Mouse (Mus musculus) c-Kit-positive CD71-negative TER-119-negative erythroid progenitor cells, embryonic 14.5 days (primary cell): ENCODE results near the gene Syt1.

Experiments used
- DNase-seq: peaks from one replicate; pipeline ENCODE4 v3.0.0-alpha.2; 2013; ENCODE audit warnings: low read depth

The Syt1 gene

DNA sequence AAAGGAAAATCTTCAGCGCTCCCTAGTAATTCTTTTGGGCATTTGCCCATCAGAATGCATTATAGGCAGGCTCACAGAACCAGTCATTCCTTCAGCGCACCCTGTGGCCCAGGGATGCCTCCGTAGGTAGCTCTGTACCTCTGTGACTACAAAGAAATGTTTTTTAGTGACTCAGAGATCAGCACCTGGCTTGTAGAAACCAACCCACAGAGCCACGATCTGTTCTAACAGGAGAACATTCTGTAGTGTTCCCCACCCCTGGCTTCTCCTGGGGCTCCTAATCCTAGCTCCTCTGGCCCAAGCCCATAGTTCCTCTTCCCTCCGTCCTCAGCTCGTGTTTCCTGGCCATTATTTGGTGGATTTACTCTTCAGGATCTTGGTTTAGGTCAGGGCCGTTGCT is 361.6 kb downstream of the Syt1 start:
- no peak for DNase-seq

DNA sequence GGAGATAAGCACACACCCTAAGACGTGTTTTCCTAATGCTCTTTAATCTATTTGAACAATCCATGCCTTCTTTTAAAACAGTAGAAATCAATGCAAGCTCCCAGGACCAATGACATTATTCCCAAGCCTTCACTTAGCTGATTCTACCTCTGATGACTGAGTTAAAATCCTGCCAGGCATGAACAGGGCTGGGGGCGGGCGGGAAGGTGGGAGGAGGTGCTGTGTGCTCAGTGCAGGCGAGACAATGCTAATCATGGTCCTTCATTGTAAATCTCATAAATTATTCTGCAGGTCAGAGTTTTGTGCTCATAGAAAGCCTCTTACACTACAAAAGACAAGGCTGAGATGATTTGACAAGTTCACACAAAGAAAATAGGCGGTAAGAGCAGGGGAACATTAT is 366.9 kb downstream of the Syt1 start:
- no peak for DNase-seq

DNA sequence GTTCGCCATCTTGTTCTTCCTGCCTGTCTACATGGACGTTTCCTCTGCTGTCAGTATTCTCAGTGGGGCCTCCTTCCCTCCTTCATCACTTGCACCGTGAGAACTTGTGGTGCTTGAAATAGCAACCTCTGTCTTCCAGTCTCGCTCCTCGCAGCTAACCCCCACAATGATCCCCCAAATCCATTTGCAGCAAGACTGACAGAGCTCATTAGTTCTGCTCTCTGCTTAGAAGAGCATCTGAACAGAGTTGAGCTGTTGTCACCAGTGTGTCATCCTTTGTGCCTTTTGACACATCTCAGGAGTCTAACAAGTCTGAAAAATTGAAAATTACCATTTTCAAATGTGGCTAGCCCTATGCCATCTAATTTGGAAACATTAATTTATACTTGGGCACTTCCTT is 372.7 kb downstream of the Syt1 start:
- no peak for DNase-seq

DNA sequence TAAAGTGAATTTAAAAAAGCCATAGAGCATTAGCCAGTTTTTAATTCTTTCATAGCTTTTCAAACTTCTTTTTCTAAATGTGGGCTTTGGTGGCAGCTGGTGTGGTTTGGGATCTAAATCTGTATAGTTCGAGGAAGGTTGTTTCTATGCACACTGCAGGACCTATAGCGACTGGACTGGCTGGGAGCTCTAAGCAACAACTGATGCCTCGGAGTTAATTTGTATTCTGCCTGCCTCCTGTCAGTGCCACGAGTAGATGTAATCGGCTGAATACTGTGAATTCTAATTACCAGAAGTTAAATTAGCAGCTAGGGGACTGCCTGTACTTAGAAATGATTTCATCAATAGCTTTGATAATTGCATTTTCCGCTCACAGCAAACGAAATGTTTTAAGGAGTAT is 374.7 kb downstream of the Syt1 start:
- no peak for DNase-seq

DNA sequence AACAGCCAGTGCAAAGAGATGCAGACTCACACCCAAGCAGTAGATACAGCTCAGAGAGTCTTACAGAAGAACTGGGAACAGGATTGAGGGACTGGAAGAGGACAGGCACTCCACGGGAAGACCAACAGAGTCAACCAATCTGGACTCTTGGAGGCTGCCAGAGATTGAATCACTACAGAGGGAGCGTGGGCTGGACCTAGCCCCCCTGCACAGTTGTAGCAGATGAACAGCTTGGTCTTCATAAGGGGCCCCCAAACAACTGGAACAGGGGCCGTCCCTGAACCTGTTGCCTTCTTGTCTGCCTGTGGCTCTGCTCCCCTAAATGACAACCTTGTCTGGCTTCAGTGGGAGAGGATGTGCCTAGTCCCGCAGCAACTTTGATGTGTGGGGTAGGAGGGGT is 375.2 kb downstream of the Syt1 start:
- no peak for DNase-seq

DNA sequence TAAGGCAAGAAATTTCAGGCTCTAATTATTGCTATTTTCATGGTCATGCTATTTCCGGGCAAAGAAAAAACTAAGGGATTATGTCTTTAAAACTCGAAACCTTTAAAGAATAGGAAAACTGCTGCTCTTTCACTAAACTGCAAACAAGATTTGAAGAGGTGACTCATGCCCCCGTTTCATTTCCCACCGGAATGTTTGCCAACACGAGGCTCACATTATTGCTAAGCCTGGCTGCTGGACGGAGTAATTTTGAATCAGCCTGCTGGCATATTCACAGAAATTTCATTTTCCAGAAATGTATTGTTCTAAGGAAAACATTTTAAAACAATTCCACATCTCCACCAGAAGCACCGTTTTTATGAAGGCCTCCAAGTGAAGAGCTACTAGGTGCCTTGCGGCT is 379.9 kb downstream of the Syt1 start:
- DNase-seq: no peak

DNA sequence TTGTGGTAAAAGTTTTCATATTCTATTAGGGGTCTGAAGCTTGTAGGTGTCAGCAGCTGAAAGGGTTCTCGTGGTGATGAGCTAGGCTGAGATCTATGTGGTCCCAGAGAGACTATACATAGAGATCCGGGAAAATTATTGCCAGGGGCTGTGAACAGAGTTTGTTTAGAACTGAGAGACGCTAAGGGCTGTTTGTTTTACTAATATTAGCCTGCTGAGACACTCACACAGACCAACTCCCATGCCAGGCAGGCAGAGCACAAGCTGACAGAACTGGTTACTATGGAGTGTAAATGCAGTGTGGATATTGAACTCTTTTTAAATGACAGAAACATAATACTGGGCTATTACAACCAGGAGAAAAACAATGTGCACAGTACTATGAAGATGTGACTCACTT is 384.4 kb downstream of the Syt1 start:
- DNase-seq: no peak

DNA sequence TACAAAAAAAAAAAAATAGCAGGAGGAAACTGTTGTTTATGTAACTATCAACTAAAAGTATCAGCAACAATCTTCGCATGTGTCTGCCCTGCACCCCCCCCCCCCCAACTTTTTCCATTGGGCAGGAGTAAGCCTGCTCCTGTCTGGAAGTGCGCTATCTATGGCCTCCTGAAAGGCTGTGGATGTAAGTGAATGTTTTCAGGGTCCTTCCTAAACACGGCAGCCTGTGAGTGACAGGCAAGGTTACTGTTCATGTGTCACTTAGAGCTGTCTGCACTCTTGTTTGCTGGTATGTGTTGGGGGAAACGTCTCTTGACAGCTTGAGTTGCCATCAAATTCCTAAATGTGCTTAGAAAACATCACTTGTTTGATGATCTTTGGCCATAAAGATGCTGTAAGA is 387.8 kb downstream of the Syt1 start:
- DNase-seq: no peak

DNA sequence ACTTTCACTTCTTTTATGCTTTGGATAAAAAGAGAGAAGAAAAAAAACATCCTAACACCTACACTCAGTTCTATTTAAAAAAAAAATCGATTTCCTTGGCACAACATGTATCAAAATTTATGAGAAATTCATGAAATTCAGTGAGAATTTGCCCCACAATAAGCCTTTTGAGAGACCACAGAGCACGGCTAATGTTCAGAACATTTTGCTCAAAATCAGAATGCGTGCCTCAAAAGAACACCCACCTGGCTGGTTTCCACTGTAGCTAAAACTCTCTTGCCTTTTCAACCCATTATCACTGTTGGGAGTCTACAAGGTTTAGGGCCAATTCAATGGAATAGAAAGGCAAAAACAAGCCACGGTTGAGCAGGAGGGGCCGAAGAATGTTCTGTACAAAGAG is 390.9 kb downstream of the Syt1 start:
- no peak for DNase-seq

DNA sequence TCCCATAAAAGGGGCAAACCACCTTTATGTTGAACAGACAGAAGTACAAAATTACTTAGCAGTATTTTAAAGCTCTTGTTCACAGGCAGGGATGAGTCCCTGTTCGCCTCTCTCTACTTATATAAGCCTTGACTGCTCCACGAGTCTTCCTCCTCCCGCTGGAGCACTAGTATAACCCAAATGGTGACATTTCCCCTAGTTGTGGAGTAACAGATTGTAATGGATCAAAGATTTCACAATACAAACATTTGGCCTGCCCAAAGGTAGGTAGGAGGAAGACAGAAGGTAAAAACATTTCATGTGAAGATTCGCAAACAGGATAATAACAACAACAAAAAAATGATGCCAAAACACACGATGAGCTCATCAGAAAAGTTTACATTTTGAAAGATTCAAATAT is 391.6 kb downstream of the Syt1 start:
- no peak for DNase-seq

DNA sequence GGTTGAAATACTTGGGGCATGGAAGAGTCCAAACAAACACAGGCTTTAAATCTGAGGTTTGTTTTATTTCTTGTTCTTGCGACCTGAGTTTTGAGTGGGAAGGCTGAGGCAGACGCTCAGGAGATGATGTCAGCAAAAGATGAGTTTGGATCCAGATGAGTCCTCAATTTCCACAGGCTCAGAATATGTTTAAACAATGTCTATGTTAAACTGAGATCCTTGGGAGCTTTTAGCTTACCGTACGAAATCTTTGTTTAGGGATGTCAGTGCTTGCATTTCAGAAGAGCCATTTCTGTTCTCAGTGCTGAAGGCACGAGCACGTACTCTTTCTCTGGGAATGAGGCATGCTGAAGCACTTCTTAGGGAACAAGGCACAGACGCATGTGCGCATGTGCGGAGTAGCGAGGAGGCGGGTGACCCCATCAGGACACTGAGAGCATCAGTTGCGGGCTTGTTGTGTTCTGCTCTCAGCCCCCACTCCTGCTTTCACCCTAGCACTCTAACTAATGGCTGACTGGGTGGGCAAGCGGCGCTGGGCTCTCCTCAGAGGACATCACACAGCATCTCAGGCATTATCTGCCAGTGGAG is 400.6 kb downstream of the Syt1 start:
- no peak for DNase-seq

DNA sequence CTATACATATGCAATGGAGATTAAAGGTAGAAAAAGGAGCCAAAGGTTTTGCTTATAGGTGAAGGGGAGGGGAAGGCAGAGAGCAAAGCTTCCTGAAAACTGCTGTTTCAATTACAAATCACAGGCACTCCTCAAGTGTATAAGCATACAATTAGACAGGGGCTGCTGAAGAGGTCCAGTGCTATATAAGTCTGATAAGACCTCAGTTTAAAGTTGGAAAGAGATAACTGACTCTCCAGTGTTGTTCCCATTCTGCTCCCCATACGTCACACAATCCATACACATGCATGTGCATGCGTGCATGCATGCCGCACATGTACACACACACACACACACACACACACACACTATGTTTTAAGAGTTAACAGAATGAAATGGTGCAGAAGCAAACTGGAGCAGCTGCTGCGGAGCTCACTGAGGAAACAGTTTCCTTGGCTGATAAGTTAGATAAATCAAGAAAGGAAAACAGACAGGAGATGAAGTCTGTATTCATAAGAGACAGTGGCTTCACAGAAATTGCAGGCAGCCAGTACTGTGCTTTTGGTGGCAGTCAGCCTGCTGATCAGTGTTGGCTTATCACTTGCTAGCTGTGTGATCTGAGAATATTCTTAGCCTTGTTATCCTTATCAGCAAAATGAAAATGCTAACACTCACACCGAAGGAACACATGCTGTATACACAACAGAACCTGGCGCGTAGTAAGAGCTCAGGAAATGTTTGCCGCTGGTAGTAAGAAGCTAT is 408.9 kb downstream of the Syt1 start:
- DNase-seq: no peak

DNA sequence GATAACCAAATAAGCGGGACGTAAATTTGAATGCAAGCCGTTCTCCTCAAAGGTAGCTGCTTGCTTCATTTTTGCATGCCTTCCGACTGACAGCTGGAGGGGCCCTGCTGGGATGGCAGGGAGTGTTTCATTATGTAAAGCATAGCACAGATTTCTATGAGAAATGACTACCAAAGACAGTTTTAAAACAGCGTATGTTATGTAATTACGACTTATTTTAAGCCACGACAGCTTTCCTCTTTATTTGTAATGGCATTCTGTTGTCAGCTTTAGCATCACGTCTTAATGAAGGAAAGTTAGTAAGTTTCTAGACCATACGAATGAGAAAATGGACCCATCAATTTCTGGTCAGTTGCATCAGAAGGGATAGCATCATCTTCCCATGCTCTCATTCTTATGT is 410.1 kb downstream of the Syt1 start:
- DNase-seq: no peak

DNA sequence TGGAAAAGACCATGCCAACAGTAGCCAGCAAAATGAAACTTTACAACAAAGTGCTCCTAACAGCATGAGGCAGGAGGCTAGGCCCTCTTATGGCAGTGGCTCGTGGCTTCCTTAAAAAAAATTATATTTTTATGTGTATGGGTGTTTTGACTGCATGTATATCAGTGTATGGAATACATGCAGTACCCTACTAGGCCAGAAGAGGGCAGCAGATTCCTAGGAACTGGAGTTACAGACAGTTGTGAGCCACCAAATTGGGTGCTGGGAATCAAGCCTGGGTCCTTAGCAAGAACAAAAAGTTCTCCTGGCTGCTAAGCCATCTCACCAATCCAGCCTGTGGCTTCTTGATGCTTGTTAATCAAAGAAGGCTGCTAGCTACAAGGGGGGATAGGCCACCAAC is 413.4 kb downstream of the Syt1 start:
- no peak for DNase-seq

DNA sequence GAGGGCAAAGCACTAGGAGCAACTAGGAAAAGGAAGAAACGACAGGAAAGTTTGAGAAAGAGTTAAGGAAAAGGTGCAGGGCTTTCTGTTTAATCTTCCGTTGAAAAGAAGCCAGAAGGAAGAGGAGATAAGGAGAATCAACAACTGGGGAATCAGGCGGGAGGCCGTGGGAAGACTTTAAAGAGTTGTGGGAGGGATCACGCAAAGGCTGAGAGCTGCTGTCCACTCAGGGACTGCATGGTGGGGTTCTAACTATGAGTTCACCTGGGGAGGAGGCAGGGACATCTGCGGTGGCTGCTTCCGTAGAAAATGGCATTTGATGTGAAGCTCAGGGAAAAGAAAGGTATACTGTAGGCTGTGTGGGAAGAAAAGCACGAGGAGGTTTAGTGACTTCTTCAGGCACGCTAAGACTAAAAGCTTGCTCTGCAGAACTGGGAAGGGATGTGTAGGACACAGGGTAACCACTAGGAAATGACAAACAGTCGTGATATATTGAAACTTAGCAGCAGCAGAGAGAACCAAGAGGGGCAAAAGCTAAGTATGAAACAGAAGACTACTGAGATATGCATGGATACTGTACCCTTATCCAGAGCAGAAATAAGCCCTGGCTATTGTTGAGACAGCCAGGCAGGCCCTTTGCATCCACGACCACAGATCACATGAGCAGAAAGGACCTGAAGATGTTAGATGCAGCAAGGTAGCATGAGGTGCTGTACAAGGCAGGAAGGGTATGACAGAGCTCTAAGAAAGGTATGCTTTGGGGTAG is 414.4 kb downstream of the Syt1 start:
- no peak for DNase-seq

DNA sequence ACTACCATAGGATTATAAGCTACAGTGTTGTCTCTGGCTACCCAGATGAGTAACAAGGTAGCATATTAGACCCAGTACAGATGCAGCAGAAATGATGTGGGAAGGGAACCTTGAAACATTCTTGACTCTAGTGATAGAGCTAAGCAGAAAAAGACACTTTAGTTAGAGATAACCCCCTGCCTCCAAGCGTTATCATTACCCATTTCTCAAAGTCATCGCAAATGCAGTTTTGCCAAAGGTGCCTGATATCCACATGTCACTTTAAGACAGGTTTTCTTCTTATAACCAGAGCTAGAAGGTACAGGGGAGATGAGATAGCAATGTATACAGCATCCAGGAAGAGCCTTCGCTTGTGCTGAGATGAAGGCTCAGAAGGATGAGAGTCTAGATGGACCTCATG is 421.4 kb downstream of the Syt1 start:
- no peak for DNase-seq

DNA sequence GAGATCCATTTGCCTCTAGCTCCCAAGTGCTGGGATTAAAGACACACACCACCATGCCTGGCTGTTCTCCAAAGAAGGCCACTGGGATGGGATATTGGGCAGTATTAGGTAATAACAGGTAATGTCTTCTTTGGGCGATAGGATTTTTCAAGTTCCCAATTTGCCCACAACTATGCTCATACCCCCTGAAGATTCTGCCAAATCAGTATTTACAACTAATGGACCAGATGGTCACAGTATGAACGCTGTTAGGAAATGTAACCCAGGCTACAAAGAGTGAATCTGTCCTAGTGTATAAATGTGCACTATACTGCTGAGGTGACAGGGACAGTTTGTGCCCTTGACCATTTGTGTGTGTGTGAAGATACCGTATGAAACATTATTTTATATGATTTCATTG is 421.9 kb downstream of the Syt1 start:
- no peak for DNase-seq

DNA sequence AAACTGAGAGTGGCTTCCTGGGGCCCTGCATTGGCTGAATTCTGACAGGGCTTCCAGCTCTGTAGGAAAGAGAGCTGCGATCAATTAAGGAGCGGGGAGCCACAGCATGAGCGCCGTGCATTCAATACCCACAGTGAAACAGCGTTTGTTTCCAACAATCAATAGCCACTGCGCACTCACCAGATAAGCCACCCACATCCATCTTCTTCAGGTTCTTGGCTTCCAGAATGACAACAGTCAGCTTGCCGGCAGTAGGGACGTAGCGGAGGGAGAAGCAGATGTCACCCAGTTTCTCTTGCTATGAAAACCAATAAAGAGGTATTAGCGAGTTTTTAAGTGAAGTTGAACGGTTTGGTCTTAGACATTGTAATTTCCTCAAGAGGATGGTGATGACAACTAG is 427.1 kb downstream of the Syt1 start:
- no peak for DNase-seq

DNA sequence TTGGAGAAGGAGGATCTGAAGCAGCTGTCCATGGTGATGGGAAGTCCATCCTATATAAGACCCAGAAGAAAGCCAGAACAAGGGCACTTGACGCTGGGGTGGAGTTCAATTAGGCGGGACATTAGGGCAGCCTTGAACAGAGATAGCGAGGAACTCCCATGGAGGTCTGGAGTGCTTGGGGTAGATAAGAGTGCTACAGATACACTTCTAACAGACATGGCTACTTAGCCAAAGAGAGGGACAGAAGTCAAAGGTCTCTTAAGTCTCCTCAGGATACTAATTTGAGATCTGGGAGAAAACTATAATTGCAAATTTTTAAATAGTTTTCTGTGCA is 428.4 kb downstream of the Syt1 start:
- DNase-seq: no peak

DNA sequence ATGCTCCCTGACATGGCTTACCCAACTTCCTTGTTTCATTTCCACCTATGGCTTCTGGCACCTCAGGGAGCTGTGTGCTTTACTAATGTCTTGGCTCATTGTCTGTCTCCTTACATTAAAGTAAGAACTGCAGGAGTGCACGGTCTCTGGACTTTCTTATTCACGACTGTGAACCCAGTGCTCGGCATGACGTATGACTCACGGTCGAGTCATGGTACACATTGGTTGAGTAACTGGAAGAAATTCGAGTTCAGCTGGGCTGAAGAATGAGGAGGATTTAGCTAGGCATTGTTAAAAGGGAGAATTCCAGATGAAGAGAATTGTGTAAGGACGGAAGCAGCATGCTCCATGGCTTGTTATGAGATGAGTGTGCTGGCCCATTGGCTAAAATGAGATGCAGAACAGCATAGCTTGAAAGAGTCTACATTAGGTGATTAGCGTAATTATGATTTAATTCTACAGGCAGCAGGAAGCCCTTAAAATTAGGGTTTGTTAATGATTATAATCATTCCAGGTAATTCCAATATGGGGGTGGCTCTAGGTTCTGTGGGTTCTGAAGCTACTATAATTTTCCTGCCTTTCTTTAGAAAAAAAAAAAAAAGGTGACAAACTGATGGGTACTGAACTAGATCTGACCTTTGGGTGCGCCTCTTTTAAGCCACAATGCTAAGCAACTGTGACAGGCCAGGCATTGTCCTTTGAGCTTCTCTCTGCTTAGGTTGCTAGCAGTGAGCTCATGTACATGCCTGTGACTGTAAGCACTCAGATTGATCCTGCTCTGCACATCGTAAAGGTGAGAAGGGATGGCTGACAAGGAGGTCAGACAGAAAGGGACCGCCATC is 429.0 kb downstream of the Syt1 start:
- DNase-seq: no peak

DNA sequence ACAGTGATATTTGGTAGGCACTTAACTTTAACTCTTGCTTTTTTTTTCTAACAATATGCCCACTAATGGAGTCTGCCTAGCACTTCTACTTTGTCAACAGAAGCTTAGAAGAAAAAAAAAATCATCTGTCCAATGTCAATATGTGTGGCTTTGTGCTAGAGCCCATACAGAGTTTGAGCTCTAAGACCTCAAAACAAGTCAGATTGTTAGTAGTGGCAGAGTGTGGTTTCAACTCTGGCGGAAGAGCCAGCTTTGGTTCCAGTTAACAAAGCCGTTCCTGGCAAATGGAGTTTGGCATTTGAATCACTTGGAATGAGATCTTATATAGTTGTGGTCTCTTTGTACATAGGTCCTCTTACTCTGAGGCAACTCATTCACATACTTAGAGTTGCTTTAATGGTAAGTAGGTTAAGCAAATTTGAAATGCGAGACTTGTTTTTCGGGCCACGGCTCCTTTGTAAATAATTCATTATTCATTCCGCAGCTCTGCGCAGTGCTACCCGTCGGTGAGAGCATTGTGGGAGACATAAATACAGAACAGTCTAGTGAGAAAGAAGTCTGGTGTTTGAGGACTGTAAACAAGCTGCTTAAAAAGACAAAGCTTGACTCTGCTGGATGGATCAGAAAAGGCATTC is 429.9 kb downstream of the Syt1 start:
- no peak for DNase-seq

DNA sequence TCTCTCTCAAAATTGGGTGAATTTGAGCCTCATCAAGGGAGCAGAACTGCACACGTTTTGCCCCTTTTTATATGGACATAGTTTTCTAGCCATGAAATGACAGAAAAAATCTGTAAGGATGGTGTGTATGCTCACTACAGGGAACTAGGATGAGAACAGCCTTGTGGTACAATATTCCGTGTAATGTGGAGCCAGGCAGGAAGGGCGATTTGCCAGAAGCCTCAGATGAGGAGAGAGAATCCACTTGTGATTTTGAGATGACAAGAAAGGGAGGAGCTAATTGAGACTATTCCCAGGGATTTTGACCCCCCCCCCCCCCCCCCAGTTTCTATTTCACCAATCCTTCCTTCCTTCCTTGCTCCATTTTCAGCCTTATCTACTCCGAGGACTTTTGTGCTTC is 431.4 kb downstream of the Syt1 start:
- no peak for DNase-seq
